Mouse (Mus musculus): ENCODE data around the gene Stim2.

Stim2 gene

GRCm38 (mm10) chr5:53994576-53994975 lies 3.7 kb upstream of the Stim2 start:
- DNase-seq (ENCODE audit: low read depth, low spot score) = no peak

- peak; percentile 67 for DNase-seq (ENCODE audit: low read depth, low spot score)
These were observed 3.0 kb upstream of the Stim2 start for GRCm38 (mm10) chr5:53995316-53995715.

- no peak for DNase-seq (ENCODE audit: low read depth, low spot score)
These were observed 1.5 kb upstream of the Stim2 start for GRCm38 (mm10) chr5:53996822-53997221.

- peak; percentile 63 for DNase-seq (ENCODE audit: low read depth, low spot score)
These were observed 603 bp downstream of the Stim2 start for GRCm38 (mm10) chr5:53998743-53999460.

GRCm38 (mm10) chr5:53999461-53999770 lies 1.1 kb downstream of the Stim2 start:
- no peak for DNase-seq (ENCODE audit: low read depth, low spot score)

GRCm38 (mm10) chr5:53999831-54000230 lies 1.5 kb downstream of the Stim2 start:
- no peak for DNase-seq (ENCODE audit: low read depth, low spot score)

GRCm38 (mm10) chr5:54001021-54001420 lies 2.7 kb downstream of the Stim2 start:
- no peak for DNase-seq (ENCODE audit: low read depth, low spot score)

- DNase-seq (ENCODE audit: low read depth, low spot score) = no peak
These were observed 7.0 kb downstream of the Stim2 start for GRCm38 (mm10) chr5:54005111-54005864.

- DNase-seq (ENCODE audit: low read depth, low spot score) = no peak
These were observed 7.5 kb downstream of the Stim2 start for GRCm38 (mm10) chr5:54005865-54006225.

- DNase-seq (ENCODE audit: low read depth, low spot score) = no peak
These were observed 8.5 kb downstream of the Stim2 start for GRCm38 (mm10) chr5:54006845-54007244.

- DNase-seq (ENCODE audit: low read depth, low spot score) = no peak
These were observed 9.3 kb downstream of the Stim2 start for GRCm38 (mm10) chr5:54007617-54008016.

- no peak for DNase-seq (ENCODE audit: low read depth, low spot score)
These were observed 15.0 kb downstream of the Stim2 start for GRCm38 (mm10) chr5:54013271-54013670.

- DNase-seq (ENCODE audit: low read depth, low spot score) = no peak
These were observed 18.8 kb downstream of the Stim2 start for GRCm38 (mm10) chr5:54017143-54017542.

- no peak for DNase-seq (ENCODE audit: low read depth, low spot score)
These were observed 20.6 kb downstream of the Stim2 start for GRCm38 (mm10) chr5:54018856-54019255.

- DNase-seq (ENCODE audit: low read depth, low spot score) = no peak
These were observed 21.2 kb downstream of the Stim2 start for GRCm38 (mm10) chr5:54019546-54019945.

- no peak for DNase-seq (ENCODE audit: low read depth, low spot score)
These were observed 26.3 kb downstream of the Stim2 start for GRCm38 (mm10) chr5:54024610-54025009.

- DNase-seq (ENCODE audit: low read depth, low spot score) = no peak
These were observed 27.3 kb downstream of the Stim2 start for GRCm38 (mm10) chr5:54025630-54026029.

- no peak for DNase-seq (ENCODE audit: low read depth, low spot score)
These were observed 34.9 kb downstream of the Stim2 start for GRCm38 (mm10) chr5:54033217-54033616.

- no peak for DNase-seq (ENCODE audit: low read depth, low spot score)
These were observed 36.4 kb downstream of the Stim2 start for GRCm38 (mm10) chr5:54034680-54035079.

GRCm38 (mm10) chr5:54038615-54039014 lies 40.3 kb downstream of the Stim2 start:
- no peak for DNase-seq (ENCODE audit: low read depth, low spot score)

GRCm38 (mm10) chr5:54040527-54040926 lies 42.2 kb downstream of the Stim2 start:
- no peak for DNase-seq (ENCODE audit: low read depth, low spot score)

GRCm38 (mm10) chr5:54042013-54042412 lies 43.7 kb downstream of the Stim2 start:
- no peak for DNase-seq (ENCODE audit: low read depth, low spot score)

- DNase-seq (ENCODE audit: low read depth, low spot score) = no peak
These were observed 47.2 kb downstream of the Stim2 start for GRCm38 (mm10) chr5:54045523-54045922.

Data from mesoderm, embryonic 11.5 days (tissue).